Mouse (Mus musculus) cerebral cortex, adult 2 months (tissue): ENCODE data around the gene Sap25.

Experiments
- WGBS: fragments of 180-500 bp; shearing (Covaris S2); methylation state at CpG from one replicate; pipeline ENCODE4 v1.1.7; 2018; 5-methylcytosine and 5-hydroxymethylcytosine counted together

Gene Sap25

DNA sequence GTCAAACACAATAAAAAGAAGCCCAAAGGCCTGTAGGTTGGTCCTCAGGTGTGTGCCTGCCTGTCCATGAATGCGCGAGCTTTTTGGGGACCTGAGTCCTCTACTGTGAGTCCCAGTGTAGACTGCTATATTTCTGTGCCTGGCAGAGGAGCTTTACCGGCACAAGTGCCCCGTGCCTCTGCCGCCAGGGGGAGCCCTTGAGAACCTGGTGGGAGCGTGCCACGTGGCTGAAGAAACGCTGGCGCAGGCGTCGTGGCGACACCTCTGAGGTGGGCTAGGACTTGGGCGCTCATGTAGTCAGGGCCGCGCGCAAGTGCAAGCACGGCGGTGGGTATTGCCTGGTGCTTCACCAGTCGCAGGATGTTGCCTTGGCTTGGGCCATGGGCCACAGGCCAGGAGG, at the start of gene Sap25:
Gene Sap25 (plus strand): TSS at position 281 of the 400 bp plus-strand sequence.
- WGBS: 88% methylated on average over 19 of the region's 19 CpGs

DNA sequence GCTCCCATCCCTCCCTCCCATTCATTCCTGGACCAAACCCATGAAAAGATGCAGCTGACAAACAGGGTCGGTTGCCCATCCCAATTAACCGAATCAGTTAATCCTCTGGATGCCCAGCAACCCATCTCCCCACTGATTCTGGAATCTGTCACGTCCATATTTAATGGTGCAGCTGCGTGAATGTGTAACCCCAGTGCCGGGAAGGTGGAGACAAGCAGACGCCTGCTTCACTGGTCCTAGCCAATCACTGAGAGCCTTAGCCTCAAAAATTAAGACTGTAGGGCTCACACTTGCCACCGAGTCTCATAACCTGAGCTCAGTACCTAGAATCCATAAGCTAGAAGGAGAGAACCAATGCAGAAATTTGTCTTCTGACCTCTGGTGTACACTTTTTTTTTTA, 45.2 kb upstream of the Sap25 start:
- WGBS: 85% methylated on average over 7 of the region's 7 CpGs

DNA sequence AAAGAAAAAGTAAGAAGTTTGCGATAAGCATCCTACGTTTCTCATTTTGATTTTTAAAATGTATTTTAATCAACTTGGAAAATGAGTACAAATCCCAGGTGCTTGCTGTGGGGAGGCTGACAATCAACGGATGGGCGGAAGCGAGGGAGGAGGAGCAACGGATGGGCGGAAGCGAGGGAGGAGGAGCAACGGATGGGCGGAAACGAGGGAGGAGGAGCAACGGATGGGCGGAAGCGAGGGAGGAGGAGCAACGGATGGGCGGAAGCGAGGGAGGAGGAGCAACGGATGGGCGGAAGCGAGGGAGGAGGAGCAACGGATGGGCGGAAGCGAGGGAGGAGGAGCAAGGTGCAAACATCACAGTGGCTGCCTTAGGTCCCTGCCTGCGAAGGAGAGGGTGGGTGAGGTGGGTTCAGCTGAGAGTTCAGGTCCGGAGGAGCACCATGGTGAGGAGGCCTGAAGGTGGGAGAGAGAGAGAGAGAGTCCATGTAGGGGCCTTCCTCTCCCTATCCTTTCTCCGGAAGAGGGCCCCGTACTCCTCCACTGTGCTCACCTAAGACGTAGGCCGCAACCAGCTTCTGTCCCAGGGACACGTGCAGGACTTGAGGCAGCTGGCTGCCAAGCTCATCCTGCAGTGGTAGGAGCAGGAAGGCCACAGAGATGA, 44.4 kb upstream of the Sap25 start:
- 46% methylated on average over 29 of the region's 30 CpGs for WGBS

- 94% methylated on average over 6 of the region's 6 CpGs for WGBS
Observed at GRCm38 (mm10) chr5:137597625-137598024, 43.5 kb upstream of the Sap25 start.

- 80% methylated on average over 2 of the region's 2 CpGs for WGBS
Observed at GRCm38 (mm10) chr5:137598100-137598826, 42.9 kb upstream of the Sap25 start.

- 44% methylated on average over 9 of the region's 9 CpGs for WGBS
Observed at GRCm38 (mm10) chr5:137599600-137599999, 41.5 kb upstream of the Sap25 start.

DNA sequence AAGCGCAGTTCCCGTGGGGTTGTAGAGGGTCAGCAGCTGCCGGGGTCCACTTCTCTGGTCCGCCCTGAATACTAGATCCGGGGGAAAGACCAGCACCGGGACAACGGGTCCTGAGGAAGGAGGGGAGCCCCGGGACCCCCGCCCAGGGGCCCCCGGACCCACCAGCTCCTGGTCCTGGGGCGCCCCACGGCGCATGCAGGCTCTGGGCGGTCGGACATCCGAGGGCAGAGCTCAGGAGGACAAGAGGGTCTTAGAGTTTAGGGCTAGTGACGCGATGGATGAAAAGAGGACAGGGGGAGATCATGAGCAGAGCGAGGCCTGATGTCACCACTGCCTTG, 40.9 kb upstream of the Sap25 start:
- 1% methylated on average over 19 of the region's 19 CpGs for WGBS

GRCm38 (mm10) chr5:137600619-137601364, 40.3 kb upstream of the Sap25 start, which contains the start of gene Mospd3:
Mospd3 (minus strand) TSS chr5:137601058.
- under 1% methylated on average over 41 of the region's 41 CpGs for WGBS

DNA sequence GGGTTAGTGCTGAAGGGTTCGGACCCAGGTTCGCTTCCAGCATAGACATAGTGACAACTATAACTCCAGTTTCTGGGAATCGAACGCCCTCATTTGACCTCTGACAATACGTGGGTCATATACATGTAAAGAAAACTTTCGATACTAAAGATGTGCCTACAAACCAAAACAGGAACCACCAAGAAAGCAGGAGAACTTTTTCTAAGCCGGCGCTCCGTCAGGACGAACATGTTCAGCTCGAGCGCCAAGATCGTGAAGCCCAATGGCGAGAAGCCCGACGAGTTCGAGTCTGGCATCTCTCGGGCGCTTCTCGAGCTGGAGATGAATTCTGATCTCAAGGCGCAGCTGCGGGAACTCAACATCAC, 39.8 kb upstream of the Sap25 start:
- WGBS: under 1% methylated on average over 22 of the region's 22 CpGs

DNA sequence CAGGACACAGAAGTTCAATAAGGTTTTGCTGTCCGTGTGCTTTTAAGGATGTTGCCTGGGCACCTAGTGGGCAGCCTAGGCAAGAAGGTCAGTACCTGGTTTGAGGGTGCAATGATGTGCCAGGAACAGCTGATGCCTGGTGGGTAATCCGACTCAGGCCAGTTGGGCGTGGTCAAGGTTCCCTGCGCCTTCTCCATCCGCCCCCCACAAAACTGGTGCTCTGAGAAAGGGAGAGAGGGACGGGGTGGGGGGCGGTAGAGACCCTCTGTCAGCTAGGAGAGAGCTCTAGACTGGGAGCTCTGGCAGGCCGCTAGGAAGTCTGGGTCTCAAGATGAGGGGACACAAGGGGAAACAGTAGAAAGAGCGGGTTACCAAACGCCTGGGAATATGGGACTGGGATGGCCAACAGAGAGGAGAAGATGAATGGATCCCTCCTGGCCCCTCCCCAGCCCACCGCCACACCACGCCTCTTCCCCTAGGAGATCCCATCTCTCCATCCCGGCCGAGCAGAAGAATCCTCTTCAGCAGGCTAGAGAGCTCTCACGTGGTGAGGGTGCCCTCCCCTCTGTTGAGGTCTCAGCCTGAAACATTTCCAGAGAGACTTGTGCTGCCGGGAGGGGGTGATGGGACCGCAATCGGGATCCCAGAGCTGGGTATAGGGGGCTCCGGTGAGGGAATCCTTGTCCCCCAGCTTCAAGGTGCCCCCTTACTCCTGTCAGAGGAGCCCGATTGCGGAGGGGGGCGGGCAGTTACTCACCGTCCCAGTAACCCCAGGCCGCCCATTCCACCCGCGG, 33.1 kb upstream of the Sap25 start:
- WGBS: 28% methylated on average over 26 of the region's 26 CpGs

DNA sequence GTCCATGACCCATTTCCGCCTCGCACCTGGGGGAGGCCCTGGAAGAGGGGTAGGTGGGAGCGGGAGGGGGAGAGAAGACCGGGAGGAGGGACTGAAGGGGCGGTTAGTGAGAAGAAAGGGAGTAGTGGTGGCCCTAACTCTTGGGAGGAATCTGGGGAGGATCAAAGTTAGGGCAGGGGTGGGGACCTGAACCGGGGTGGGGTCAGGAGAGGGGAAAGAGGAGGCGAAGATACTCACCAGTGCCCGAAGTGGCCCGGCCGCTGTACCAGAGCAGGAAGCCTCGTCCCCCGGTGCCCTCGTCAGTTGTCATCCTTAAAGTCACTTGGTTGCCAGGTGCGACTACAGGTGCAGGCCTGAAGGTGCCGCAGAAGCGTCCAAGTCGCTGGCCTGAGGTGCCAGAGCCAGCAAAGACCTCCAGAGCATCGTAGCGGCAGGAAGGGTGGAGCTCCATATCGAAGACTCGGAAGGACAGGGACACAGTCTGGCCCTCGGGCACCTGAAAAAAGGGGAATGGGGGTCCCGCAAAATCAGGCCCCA, 32.4 kb upstream of the Sap25 start:
- 40% methylated on average over 23 of the region's 23 CpGs for WGBS

GRCm38 (mm10) chr5:137609292-137609691, 31.8 kb upstream of the Sap25 start:
- 74% methylated on average over 3 of the region's 3 CpGs for WGBS

GRCm38 (mm10) chr5:137610056-137610455, 31.1 kb upstream of the Sap25 start:
- WGBS: 84% methylated on average over 4 of the region's 4 CpGs

GRCm38 (mm10) chr5:137610548-137611244, 30.4 kb upstream of the Sap25 start:
- WGBS: 46% methylated on average over 12 of the region's 12 CpGs

DNA sequence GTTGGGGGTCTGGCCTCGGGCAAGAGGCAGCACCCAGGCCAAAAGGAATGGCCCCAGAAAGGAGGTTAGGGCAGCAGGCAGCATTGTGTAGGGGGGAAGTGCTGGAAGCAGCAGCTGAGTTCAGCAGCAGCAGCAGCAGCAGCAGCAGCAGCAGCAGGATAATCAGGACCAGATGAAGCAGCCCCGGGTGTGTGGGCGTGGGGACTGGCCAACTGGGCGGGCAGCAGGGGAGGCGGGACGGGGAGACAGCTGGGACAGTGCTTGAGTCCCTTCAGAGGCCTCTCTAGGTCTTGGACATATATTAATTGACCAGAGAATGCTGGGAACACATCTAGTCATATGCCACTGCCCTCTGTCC, 29.9 kb upstream of the Sap25 start:
- 35% methylated on average over 6 of the region's 6 CpGs for WGBS

- 75% methylated on average over 5 of the region's 5 CpGs for WGBS
Observed at GRCm38 (mm10) chr5:137613076-137613475, 28.1 kb upstream of the Sap25 start.

- WGBS: 76% methylated on average over 11 of the region's 11 CpGs
Observed at GRCm38 (mm10) chr5:137613550-137613949, 27.6 kb upstream of the Sap25 start, which contains the start of gene Pcolce. Pcolce (minus strand) TSS chr5:137613784.

GRCm38 (mm10) chr5:137614921-137615320, 26.2 kb upstream of the Sap25 start:
- WGBS: 94% methylated on average over 2 of the region's 2 CpGs

DNA sequence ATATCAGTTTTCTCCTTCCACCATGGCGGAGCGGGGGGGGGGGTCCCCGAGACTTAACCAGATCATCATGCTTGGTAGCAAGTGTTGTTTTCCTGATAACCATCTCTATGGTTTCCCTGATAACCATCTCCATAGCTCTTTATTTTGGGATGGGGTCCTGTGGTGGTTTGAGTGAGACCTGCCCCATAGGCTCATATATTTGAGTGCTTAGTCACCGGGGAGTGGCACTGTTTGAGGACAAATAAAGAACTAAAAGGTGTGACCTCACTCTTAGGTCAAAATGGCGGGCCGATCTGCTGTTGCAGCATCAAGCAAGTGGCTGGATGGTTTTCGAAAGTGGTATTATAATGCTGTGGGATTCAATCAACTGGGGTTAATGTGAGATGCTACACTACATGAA, 25.8 kb upstream of the Sap25 start:
- WGBS: 94% methylated on average over 7 of the region's 7 CpGs

GRCm38 (mm10) chr5:137623937-137624530, 17.1 kb upstream of the Sap25 start:
- WGBS: 80% methylated on average over 11 of the region's 11 CpGs

DNA sequence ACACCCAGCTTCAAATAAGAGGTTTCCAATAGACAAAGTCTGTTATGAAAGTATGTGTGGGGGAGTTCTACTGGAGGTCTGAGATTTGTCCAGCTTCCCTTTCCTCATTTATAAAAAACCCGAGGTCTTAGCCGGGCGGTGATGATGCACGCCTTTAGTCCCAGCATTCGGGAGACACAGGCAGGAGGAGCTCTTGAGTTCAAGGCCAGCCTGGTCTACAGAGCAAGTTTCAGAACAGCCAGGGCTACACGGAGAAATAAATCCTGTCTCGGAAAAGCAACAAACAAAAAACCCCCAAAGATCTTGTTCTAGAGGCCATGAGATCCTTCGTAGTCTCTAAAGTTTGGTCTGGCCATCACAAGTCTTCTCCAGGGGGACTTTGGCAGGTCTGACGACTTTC, 13.1 kb upstream of the Sap25 start:
- 3% methylated on average over 9 of the region's 9 CpGs for WGBS
